Mouse (Mus musculus): ENCODE measurements around the gene Siva1. TPM values are rescaled to one million over a fixed set of nuclear protein-coding genes. Genes with fewer than 3 reads are reported as not detected.
A peak's percentile ranks its signal among the peaks of the same experiment; 100 is the strongest.

Siva1 gene
- polyA plus RNA-seq, 1 experiment from 2014 or later: 106 TPM

DNA sequence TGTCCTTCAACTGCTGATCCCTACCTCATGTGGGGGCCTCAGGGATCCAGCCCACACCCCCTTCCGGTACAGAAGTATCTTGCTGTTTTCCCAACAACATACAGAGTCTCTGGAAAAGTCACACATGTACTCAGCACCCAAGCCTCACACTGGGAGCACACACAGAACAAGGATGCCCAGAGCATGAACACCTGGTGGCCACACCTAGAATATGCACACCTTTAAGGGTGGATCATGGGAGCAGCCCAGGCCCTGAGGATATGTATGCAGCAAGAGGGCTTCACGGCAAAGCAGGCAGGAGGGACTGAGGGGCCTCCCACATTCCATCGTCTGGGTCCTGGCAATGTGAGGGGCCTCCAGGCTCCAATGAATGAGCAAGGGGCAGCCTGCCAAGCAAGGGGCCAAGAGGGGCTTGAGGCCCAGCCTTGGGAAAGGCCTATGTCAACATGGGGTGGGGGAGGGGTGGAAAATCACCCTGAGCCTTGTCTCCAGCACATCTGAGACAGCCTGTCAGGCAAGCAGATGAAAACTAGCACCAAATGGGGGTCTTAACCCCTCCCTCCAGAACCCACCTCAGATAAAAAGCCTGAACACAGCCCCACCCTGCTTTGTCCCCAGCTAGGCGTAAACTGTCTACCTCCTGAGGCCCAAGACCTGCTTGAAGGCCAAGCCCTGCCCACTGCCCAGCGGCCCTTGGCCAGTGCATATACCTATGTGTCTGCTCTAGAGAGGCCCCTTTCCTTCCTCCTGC, 16.3 kb downstream of the Siva1 start:
- Histone ChIP-seq H3K9ac (no peak overlapping the region), H3K4me3 (replicated peaks) (no peak overlapping the region), H3K9me3 (replicated peaks) (no peaks in the 10 kb centered on the region), H3K27me3 (no peaks in the 10 kb centered on the region), H3K4me1 (replicated peaks) (peaks cover 7% of the 10 kb centered on the region), H3K4me2 (no peak overlapping the region), H3K36me3 (replicated peaks) (peaks cover 71% of the 10 kb centered on the region), H3K27ac (replicated peaks) (no peak overlapping the region)
- WGBS (ENCODE audit: insufficient replicate concordance): 72% methylated on average over 5 of the region's 5 CpGs
- ATAC-seq (ENCODE audit: insufficient read depth): no peak

GRCm38 (mm10) chr12:112661327-112661605, 16.8 kb downstream of the Siva1 start:
- Histone ChIP-seq H3K9ac (no peak overlapping the region), H3K27ac (replicated peaks) (no peak overlapping the region), H3K36me3 (replicated peaks) (peaks cover 66% of the 10 kb centered on the region), H3K27me3 (no peaks in the 10 kb centered on the region), H3K9me3 (replicated peaks) (no peaks in the 10 kb centered on the region), H3K4me2 (no peak overlapping the region), H3K4me3 (replicated peaks) (no peak overlapping the region), H3K4me1 (replicated peaks) (peaks cover 10% of the 10 kb centered on the region)
- no peak for ATAC-seq (ENCODE audit: insufficient read depth)
- WGBS (ENCODE audit: insufficient replicate concordance): 79% methylated on average over 3 of the region's 3 CpGs

- no peak overlapping the region for H3K4me3 ChIP-seq (replicated peaks)
- WGBS (ENCODE audit: insufficient replicate concordance): 77% methylated on average over 9 of the region's 9 CpGs
- peaks cover 10% of the 10 kb centered on the region for H3K4me1 ChIP-seq (replicated peaks)
- no peaks in the 10 kb centered on the region for H3K27me3 ChIP-seq
- H3K9ac ChIP-seq: no peak overlapping the region
- H3K9me3 ChIP-seq (replicated peaks): no peaks in the 10 kb centered on the region
- peaks cover 60% of the 10 kb centered on the region for H3K36me3 ChIP-seq (replicated peaks)
- no peak overlapping the region for H3K27ac ChIP-seq (replicated peaks)
- no peak for ATAC-seq (ENCODE audit: insufficient read depth)
- no peak overlapping the region for H3K4me2 ChIP-seq
These were observed 17.4 kb downstream of the Siva1 start for GRCm38 (mm10) chr12:112661851-112662250.

DNA sequence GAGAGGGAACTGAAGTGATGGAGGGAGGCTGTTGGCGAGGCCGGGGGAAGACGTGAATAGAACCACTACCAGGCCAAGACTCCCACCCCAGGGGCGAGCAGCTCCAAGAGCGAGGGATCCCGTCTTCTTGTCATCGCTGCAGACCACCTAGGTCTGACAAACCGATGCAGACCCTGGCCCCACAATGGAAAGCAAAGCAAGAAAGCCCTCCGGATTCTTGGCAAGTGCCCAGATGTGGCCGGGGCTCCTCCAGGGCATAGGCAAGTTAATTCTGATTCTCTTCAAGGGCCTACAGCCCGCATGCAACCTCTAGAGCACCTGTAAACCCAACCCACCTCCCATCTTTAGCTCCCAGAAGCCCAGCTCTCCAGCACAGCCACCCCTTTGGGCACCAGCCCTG, 18.8 kb downstream of the Siva1 start:
- Histone ChIP-seq H3K9ac (no peak overlapping the region), H3K36me3 (replicated peaks) (peaks cover 55% of the 10 kb centered on the region), H3K27me3 (no peaks in the 10 kb centered on the region), H3K27ac (replicated peaks) (no peak overlapping the region), H3K4me2 (no peak overlapping the region), H3K4me3 (replicated peaks) (no peak overlapping the region), H3K9me3 (replicated peaks) (no peaks in the 10 kb centered on the region), H3K4me1 (replicated peaks) (peaks cover 15% of the 10 kb centered on the region)
- no peak for ATAC-seq (ENCODE audit: insufficient read depth)
- WGBS (ENCODE audit: insufficient replicate concordance): 78% methylated on average over 11 of the region's 11 CpGs

- WGBS (ENCODE audit: insufficient replicate concordance): 87% methylated on average over 12 of the region's 12 CpGs
- Histone ChIP-seq H3K36me3 (replicated peaks) (peaks cover 55% of the 10 kb centered on the region), H3K27me3 (no peaks in the 10 kb centered on the region), H3K9ac (no peak overlapping the region), H3K9me3 (replicated peaks) (no peaks in the 10 kb centered on the region), H3K4me2 (no peak overlapping the region), H3K27ac (replicated peaks) (no peak overlapping the region), H3K4me3 (replicated peaks) (no peak overlapping the region), H3K4me1 (replicated peaks) (peaks cover 20% of the 10 kb centered on the region)
- ATAC-seq (ENCODE audit: insufficient read depth): no peak
These were observed 19.2 kb downstream of the Siva1 start for GRCm38 (mm10) chr12:112663716-112664115.

GRCm38 (mm10) chr12:112664124-112664523, 19.6 kb downstream of the Siva1 start:
- H3K36me3 ChIP-seq (replicated peaks): peaks cover 55% of the 10 kb centered on the region
- H3K4me3 ChIP-seq (replicated peaks): no peak overlapping the region
- no peak overlapping the region for H3K4me2 ChIP-seq
- no peaks in the 10 kb centered on the region for H3K9me3 ChIP-seq (replicated peaks)
- no peak overlapping the region for H3K27ac ChIP-seq (replicated peaks)
- ATAC-seq (ENCODE audit: insufficient read depth): no peak
- no peak overlapping the region for H3K9ac ChIP-seq
- H3K27me3 ChIP-seq: no peaks in the 10 kb centered on the region
- H3K4me1 ChIP-seq (replicated peaks): peaks cover 24% of the 10 kb centered on the region
- 61% methylated on average over 2 of the region's 2 CpGs for WGBS (ENCODE audit: insufficient replicate concordance)

DNA sequence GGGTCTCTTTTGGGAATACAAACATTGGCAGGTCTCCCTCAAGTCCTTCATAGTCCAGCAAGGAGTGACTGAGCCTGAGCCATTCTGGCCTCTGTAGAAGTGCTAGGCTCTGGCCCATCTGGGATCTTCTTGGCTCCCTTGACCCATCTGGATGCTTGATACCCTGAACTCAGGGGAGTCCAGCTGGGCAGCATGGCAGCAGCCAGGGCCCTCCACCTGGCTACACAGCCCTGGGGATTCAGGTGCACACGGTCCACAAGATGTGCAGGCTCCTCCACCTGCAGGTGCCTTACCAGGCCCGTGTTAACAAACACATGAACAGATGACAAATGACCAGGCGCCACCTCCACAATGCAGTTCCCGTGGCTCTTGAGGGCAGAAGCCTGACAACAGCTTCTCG, 20.2 kb downstream of the Siva1 start:
- H3K27me3 ChIP-seq: no peaks in the 10 kb centered on the region
- no peak overlapping the region for H3K4me3 ChIP-seq (replicated peaks)
- 63% methylated on average over 5 of the region's 5 CpGs for WGBS (ENCODE audit: insufficient replicate concordance)
- no peak for ATAC-seq (ENCODE audit: insufficient read depth)
- H3K4me2 ChIP-seq: no peak overlapping the region
- H3K9me3 ChIP-seq (replicated peaks): no peaks in the 10 kb centered on the region
- peaks cover 26% of the 10 kb centered on the region for H3K4me1 ChIP-seq (replicated peaks)
- H3K27ac ChIP-seq (replicated peaks): no peak overlapping the region
- no peak overlapping the region for H3K9ac ChIP-seq
- H3K36me3 ChIP-seq (replicated peaks): peaks cover 54% of the 10 kb centered on the region

DNA sequence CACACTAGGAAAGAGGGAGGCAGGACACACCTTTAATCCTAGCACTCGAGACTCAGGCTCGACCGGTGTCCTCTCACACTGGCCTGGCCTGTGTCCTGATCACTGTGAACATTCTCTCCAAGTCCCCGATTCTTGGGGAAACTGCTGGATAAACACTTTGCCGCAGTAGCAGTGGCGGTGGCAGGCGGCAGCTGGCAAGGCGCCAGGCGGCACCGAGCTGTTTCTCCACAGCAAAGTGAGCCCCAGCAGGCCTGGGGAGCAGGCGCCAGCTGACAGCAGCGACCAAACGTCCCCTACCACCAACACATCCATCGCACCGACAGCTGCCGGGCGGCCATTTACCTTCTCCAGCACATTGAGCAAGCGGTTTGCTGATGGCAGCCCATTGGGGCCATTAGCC, 21.0 kb downstream of the Siva1 start:
- Histone ChIP-seq H3K27ac (replicated peaks) (no peak overlapping the region), H3K27me3 (no peaks in the 10 kb centered on the region), H3K9me3 (replicated peaks) (no peaks in the 10 kb centered on the region), H3K4me1 (replicated peaks) (peaks cover 31% of the 10 kb centered on the region), H3K4me3 (replicated peaks) (no peak overlapping the region), H3K9ac (no peak overlapping the region), H3K36me3 (replicated peaks) (peaks cover 59% of the 10 kb centered on the region), H3K4me2 (no peak overlapping the region)
- ATAC-seq (ENCODE audit: insufficient read depth): no peak
- WGBS (ENCODE audit: insufficient replicate concordance): 74% methylated on average over 18 of the region's 18 CpGs

GRCm38 (mm10) chr12:112665881-112666544, 21.5 kb downstream of the Siva1 start:
- H3K27me3 ChIP-seq: no peaks in the 10 kb centered on the region
- no peaks in the 10 kb centered on the region for H3K9me3 ChIP-seq (replicated peaks)
- H3K9ac ChIP-seq: no peak overlapping the region
- peaks cover 36% of the 10 kb centered on the region for H3K4me1 ChIP-seq (replicated peaks)
- peaks cover 59% of the 10 kb centered on the region for H3K36me3 ChIP-seq (replicated peaks)
- no peak for ATAC-seq (ENCODE audit: insufficient read depth)
- H3K4me2 ChIP-seq: no peak overlapping the region
- H3K27ac ChIP-seq (replicated peaks): no peak overlapping the region
- 74% methylated on average over 9 of the region's 9 CpGs for WGBS (ENCODE audit: insufficient replicate concordance)
- no peak overlapping the region for H3K4me3 ChIP-seq (replicated peaks)

GRCm38 (mm10) chr12:112667619-112668297, 23.3 kb downstream of the Siva1 start:
- H3K36me3 ChIP-seq (replicated peaks): peaks cover 46% of the 10 kb centered on the region
- H3K27me3 ChIP-seq: no peaks in the 10 kb centered on the region
- H3K4me2 ChIP-seq: no peak overlapping the region
- ATAC-seq (ENCODE audit: insufficient read depth): no peak
- no peaks in the 10 kb centered on the region for H3K9me3 ChIP-seq (replicated peaks)
- H3K4me1 ChIP-seq (replicated peaks): peaks cover 50% of the 10 kb centered on the region
- 0 out of 2 replicates have a peak overlapping the region, but pooled peaks have one; percentile 9 for H3K27ac ChIP-seq (replicated peaks)
- 55% methylated on average over 10 of the region's 10 CpGs for WGBS (ENCODE audit: insufficient replicate concordance)
- H3K9ac ChIP-seq: no peak overlapping the region
- no peak overlapping the region for H3K4me3 ChIP-seq (replicated peaks)

DNA sequence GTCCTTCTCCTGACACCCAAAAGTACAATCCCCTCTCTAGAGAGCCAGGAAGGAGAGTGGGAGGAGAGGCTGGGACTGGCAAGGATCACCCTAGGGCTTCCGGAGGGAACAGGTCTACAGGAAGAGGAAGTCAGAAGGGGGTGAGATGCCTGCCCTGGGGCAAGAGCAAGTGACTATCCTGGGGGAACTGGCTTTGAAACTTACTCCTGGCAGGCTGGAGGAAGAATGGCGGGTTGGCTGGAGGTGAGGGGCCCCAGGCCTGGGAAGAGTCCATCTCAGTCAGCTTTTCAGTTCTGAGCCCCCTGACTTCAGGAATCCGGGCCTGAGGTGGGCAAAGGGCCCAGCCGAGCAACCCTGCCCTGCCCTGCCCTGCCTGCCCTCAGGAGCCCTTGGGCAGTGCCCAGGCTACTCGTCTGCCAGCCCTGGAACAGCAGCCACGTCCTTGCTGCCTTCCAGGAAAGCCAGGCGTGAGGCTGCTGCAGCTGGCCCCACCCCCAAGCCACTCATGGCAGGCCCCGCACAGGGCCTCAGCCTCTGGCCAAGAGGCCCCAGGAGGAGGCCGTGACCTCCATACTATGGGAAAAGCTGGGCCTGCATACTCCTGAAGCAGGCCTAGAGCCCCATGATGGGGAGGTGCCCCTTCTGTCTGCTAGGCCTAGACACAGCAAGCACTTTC, 26.4 kb downstream of the Siva1 start:
- Histone ChIP-seq H3K4me3 (replicated peaks) (no peak overlapping the region), H3K36me3 (replicated peaks) (peaks cover 39% of the 10 kb centered on the region)
- WGBS (ENCODE audit: insufficient replicate concordance): 52% methylated on average over 9 of the region's 9 CpGs

More for the DNA sequence above, 26.4 kb downstream of the Siva1 start:
- peaks cover 7% of the 10 kb centered on the region for H3K27me3 ChIP-seq
- ATAC-seq (ENCODE audit: insufficient read depth): no peak
- peaks cover 71% of the 10 kb centered on the region for H3K4me1 ChIP-seq (replicated peaks)
- peak overlapping the region; percentile 9; the same call in 1 of the 2 replicates for H3K27ac ChIP-seq (replicated peaks)
- no peak overlapping the region for H3K4me2 ChIP-seq
- H3K9ac ChIP-seq: no peak overlapping the region
- no peaks in the 10 kb centered on the region for H3K9me3 ChIP-seq (replicated peaks)
